In the genomic region with DNA sequence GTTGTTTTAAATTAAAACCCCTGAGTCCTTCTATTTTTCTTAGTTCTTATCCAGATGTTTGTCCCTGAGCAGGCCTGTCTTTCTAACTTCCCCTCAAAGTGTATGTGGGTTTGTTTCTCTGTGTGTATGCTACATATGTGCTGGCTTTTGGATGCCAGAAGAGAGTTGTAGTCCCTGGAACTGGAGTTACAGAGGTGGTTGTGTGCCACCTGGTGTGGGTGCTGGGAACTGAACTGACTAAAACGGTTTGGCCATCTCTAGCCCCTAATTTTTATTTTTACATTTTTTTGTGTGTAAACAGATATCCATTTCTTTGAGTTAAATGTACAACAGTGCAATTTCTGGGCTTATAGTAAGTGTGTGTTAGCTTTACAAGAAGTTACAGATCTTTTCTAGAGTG, we compare ENCODE assay signal across 9 mouse cellular contexts. TPM values are rescaled to one million over a fixed set of nuclear protein-coding genes. Genes with fewer than 3 reads are reported as not detected.
DNase-seq lines count a peak whose midpoint lies in the region; ATAC-seq and TF ChIP-seq lines count a peak whose summit lies in the region.
"Had no signal": no experiment of that assay in that cellular context is flagged by ENCODE, and none has a peak within 500 bp of the region (broad histone marks: within the 10 kb centered on the region; RNA-seq: fewer than 3 reads in every experiment).

No protein-coding gene starts in this region.

- H3K36me3 ChIP-seq in neural tube, embryonic 11.5 days (ENCODE audit: control insufficient read depth, insufficient read depth, low read length), result no peaks in the 10 kb centered on the region
- H3K36me3 ChIP-seq in forebrain, postnatal 0 days (ENCODE audit: insufficient read depth), result no peaks in the 10 kb centered on the region
- H3K36me3 ChIP-seq in midbrain, embryonic 14.5 days (ENCODE audit: control insufficient read depth, insufficient read depth, low read length), result peaks cover 3% of the 10 kb centered on the region

- no peak overlapping the region for H3K4me3 ChIP-seq in neural tube, embryonic 11.5 days (ENCODE audit: low read depth, low read length)
- H3K4me3 ChIP-seq in forebrain, postnatal 0 days (ENCODE audit: low read depth, low read length), result no peak overlapping the region
- no peak overlapping the region for H3K4me3 ChIP-seq in midbrain, embryonic 14.5 days (replicated peaks; ENCODE audit: low read depth, low read length)

- no peak for ATAC-seq in neural tube, embryonic 11.5 days (ENCODE audit: insufficient read depth, low FRiP score, low TSS enrichment)
- no peak for ATAC-seq in forebrain, postnatal 0 days
- ATAC-seq in midbrain, embryonic 14.5 days (ENCODE audit: low FRiP score, low TSS enrichment), result no peak
- ATAC-seq in erythroid progenitor cell, adult 5-6 weeks (replicated peaks; ENCODE audit: low FRiP score, poor library complexity, severe bottlenecking), result no peak
- ATAC-seq: Patski had no signal

- no peak overlapping the region for H3K9ac ChIP-seq in neural tube, embryonic 11.5 days (ENCODE audit: low read length)
- H3K9ac ChIP-seq in forebrain, postnatal 0 days, result no peak overlapping the region
- no peak overlapping the region for H3K9ac ChIP-seq in midbrain, embryonic 14.5 days (replicated peaks; ENCODE audit: low read length)

- H3K9me3 ChIP-seq in neural tube, embryonic 11.5 days (ENCODE audit: control insufficient read depth, low read length), result no peaks in the 10 kb centered on the region
- H3K9me3 ChIP-seq in forebrain, postnatal 0 days (ENCODE audit: low read length), result no peaks in the 10 kb centered on the region
- no peaks in the 10 kb centered on the region for H3K9me3 ChIP-seq in midbrain, embryonic 14.5 days (ENCODE audit: control insufficient read depth, low read length)

- H3K4me2 ChIP-seq in neural tube, embryonic 11.5 days (ENCODE audit: low read depth), result no peak overlapping the region
- no peak overlapping the region for H3K4me2 ChIP-seq in forebrain, postnatal 0 days (ENCODE audit: low read depth)
- no peak overlapping the region for H3K4me2 ChIP-seq in midbrain, embryonic 14.5 days (ENCODE audit: low read length)

- WGBS in neural tube, embryonic 11.5 days, result 27% methylated on average over 1 of the region's 1 CpGs
- 25% methylated on average over 1 of the region's 1 CpGs for WGBS in forebrain, postnatal 0 days
- WGBS in midbrain, embryonic 14.5 days, result 21% methylated on average over 1 of the region's 1 CpGs

- no peak overlapping the region for H3K27ac ChIP-seq in neural tube, embryonic 11.5 days (ENCODE audit: low read depth, low read length)
- 0 out of 2 replicates have a peak overlapping the region, but pooled peaks have one; percentile 29 for H3K27ac ChIP-seq in forebrain, postnatal 0 days (ENCODE audit: low read depth, low read length)
- peak overlapping the region; percentile 60; the same call in 1 of the 2 replicates for H3K27ac ChIP-seq in midbrain, embryonic 14.5 days (replicated peaks; ENCODE audit: low read depth, low read length)

- peak; percentile 58 for TF ChIP-seq CTCF in forebrain, postnatal 0 days (IDR thresholded peaks at IDR 0.05; ENCODE audit: low read depth)

- peak; percentile 39 to 51 for DNase-seq in cerebellum, postnatal 14 days
- DNase-seq in cerebellum, adult 11 months, result no peak
- DNase-seq in neural tube, embryonic 11.5 days (ENCODE audit: low spot score), result peak; percentile 50
- no peak for DNase-seq in neural tube, embryonic 10.5 days (ENCODE audit: extremely low spot score, low spot score)
- DNase-seq in forebrain, postnatal 0 days, result peak; percentile 57
- DNase-seq in midbrain, embryonic 14.5 days, result peak; percentile 78
- DNase-seq in thymus, adult 18-20 months, result no peak

- peaks cover 6% of the 10 kb centered on the region; the same call in 1 of the 2 replicates for H3K4me1 ChIP-seq in neural tube, embryonic 11.5 days (ENCODE audit: control insufficient read depth, insufficient read depth, low read length)
- no peaks in the 10 kb centered on the region for H3K4me1 ChIP-seq in forebrain, postnatal 0 days (ENCODE audit: insufficient read depth)
- H3K4me1 ChIP-seq in midbrain, embryonic 14.5 days (ENCODE audit: control insufficient read depth, insufficient read depth, low read length), result peaks cover 15% of the 10 kb centered on the region

- no peaks in the 10 kb centered on the region for H3K27me3 ChIP-seq in neural tube, embryonic 11.5 days (ENCODE audit: control insufficient read depth, insufficient read depth, low read length)
- H3K27me3 ChIP-seq in forebrain, postnatal 0 days (ENCODE audit: insufficient read depth, low read length), result no peaks in the 10 kb centered on the region
- no peaks in the 10 kb centered on the region for H3K27me3 ChIP-seq in midbrain, embryonic 14.5 days (ENCODE audit: control insufficient read depth, insufficient read depth, low read length)

RNA-seq across cellular contexts. Expression of a gene that starts 3.0 kb away (rescaled TPM):
- polyA plus RNA-seq in neural tube, embryonic 11.5 days (2014; fragmentation: Nextera tagmentation; extraction: Ambion mirVana), result 936 and 950 TPM in 2 replicates
- 933 and 1,158 TPM in 2 replicates for total RNA-seq in forebrain, postnatal 0 days (2014; rRNA removed)
- polyA plus RNA-seq in forebrain, postnatal 0 days (2015; fragmentation: Nextera tagmentation; extraction: Ambion mirVana), result 829 and 838 TPM in 2 replicates
- polyA plus RNA-seq in midbrain, embryonic 14.5 days (2014; fragmentation: Nextera tagmentation; extraction: Ambion mirVana), result 1,056 and 1,237 TPM in 2 replicates
- 1.8 and 3.4 TPM in 2 replicates for total RNA-seq in erythroid progenitor cell, adult 5-6 weeks (2015; ENCODE audit: low replicate concordance)
- 0.53 and 2.2 TPM in 2 replicates for total RNA-seq in erythroid progenitor cell, adult 5-6 weeks (2017; ENCODE audit: low replicate concordance)

Comparison
In these comparisons a context has a peak if more than half of its experiments do, and no peak if none do; other contexts are left out.
1. DNase-seq: peak in cerebellum, postnatal 14 days (2 of 2), neural tube, embryonic 11.5 days (single experiment), forebrain, postnatal 0 days (single experiment) and midbrain, embryonic 14.5 days (single experiment); none in cerebellum, adult 11 months (single experiment), neural tube, embryonic 10.5 days (single experiment) and thymus, adult 18-20 months (0 of 2).